Mouse (Mus musculus): Measurements from ENCODE around the gene Pex16.

DNA sequence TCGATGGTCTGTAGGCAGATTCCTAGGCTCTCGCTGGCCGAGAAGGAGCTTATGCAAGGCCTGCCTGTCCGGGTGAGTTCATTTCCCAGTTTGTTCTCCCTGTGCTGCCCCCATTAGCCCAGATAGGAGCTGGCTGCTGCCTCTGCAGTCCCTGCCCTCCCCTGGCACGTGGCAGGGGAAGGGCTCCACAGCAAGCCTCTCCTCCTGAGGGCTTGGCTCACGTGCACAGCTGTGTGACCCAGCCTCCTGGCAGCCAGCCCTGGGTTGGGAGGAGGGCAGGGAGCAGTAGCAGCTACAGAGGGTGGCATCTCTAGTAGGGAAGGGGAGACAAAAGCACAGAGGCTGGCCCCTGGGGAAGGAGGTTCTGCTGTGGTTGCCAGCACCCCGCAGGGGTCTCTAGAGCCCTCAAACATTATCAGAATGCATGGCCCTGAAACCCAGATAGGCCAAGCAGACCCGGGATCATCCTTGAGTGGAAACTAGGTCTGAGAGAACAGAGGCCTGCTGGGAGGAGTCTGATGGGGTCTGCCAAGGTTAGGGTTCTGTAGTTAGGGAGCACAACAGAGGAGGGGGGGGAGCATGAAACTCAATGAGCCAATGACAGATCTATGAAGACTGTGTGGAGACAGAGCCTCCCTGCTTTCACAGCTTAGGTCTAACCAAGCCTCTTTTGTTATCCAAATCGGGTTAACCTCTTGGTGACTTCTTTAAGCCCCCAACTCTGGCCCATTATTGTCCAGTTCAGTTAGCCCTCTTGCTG is 49.4 kb downstream of the Pex16 start:
- TF ChIP-seq CTCF (IDR thresholded peaks at IDR 0.05; ENCODE audit: control insufficient read depth, insufficient read depth, low read length) (no peak), POLR2A (IDR thresholded peaks at IDR 0.05; ENCODE audit: borderline replicate concordance, control insufficient read depth, low read depth, low read length) (no peak)
